Mouse (Mus musculus): ENCODE measurements around the gene Furin. TPM values are rescaled to one million over a fixed set of nuclear protein-coding genes. Genes with fewer than 3 reads are reported as not detected.

Furin gene
- total and polyA plus RNA-seq, 3 experiments, result 21.3 to 30.4 (median 25.1) TPM

GRCm38 (mm10) chr7:80373850-80374249, 31.4 kb downstream of the Furin start:
- Histone ChIP-seq H3K36me3 (replicated peaks) (peaks cover 10% of the 10 kb centered on the region), H3K9me3 (replicated peaks) (no peaks in the 10 kb centered on the region), H3K4me1 (ENCODE audit: insufficient read depth, low read depth, low read length) (peaks cover 88% of the 10 kb centered on the region), H3K4me3 (ENCODE audit: low read depth, low read length) (no peak overlapping the region), H3K27me3 (ENCODE audit: insufficient read depth, low read length) (peaks cover 2% of the 10 kb centered on the region; the same call in 1 of the 2 replicates)
- no peak for ATAC-seq (ENCODE audit: extremely low read depth, insufficient number of reproducible peaks, low FRiP score, poor library complexity, severe bottlenecking)
- TF ChIP-seq TAL1 (conservative IDR thresholded peaks at IDR 0.05; ENCODE audit: low read depth, low read length), result no peak
- no peak for TF ChIP-seq GATA1 (IDR thresholded peaks at IDR 0.05; ENCODE audit: borderline replicate concordance, low read length)
- TF ChIP-seq POLR2AphosphoS5 (IDR thresholded peaks at IDR 0.05; ENCODE audit: insufficient replicate concordance, low read depth, low read length), result no peak
- TF ChIP-seq CTCF (IDR thresholded peaks at IDR 0.05; ENCODE audit: low read depth, low read length), result no peak
- TF ChIP-seq GATA2 (IDR thresholded peaks at IDR 0.05; ENCODE audit: borderline replicate concordance, low read depth, low read length), result no peak
- DNase-seq (ENCODE audit: low spot score), result no peak

DNA sequence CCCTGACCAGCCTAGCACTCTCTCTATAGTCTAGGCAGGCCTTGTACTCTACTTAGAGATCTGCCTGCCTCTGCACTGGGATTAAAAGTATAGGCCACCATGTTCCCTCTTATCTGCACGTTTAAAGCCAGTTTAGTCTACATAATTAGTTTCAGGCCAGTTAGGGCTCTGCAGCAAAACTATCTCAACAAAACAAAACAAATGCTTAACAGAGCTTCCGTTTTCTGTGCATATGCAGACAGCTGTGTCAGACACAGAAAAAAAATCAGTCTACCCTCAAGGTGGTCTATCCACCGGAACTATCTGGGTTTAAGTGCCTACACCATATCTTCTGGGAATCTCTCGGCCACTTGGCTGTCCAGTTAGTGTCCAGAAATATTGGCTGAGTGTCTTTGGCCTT, 31.9 kb downstream of the Furin start:
- Histone ChIP-seq H3K9me3 (replicated peaks) (no peaks in the 10 kb centered on the region), H3K27me3 (ENCODE audit: insufficient read depth, low read length) (no peaks in the 10 kb centered on the region; the same call in 1 of the 2 replicates), H3K4me1 (ENCODE audit: insufficient read depth, low read depth, low read length) (peaks cover 92% of the 10 kb centered on the region), H3K36me3 (replicated peaks) (peaks cover 14% of the 10 kb centered on the region), H3K4me3 (ENCODE audit: low read depth, low read length) (no peak overlapping the region)
- no peak for ATAC-seq (ENCODE audit: extremely low read depth, insufficient number of reproducible peaks, low FRiP score, poor library complexity, severe bottlenecking)
- TF ChIP-seq TAL1 (conservative IDR thresholded peaks at IDR 0.05; ENCODE audit: low read depth, low read length) (no peak), CTCF (IDR thresholded peaks at IDR 0.05; ENCODE audit: low read depth, low read length) (no peak), POLR2AphosphoS5 (IDR thresholded peaks at IDR 0.05; ENCODE audit: insufficient replicate concordance, low read depth, low read length) (no peak), GATA1 (IDR thresholded peaks at IDR 0.05; ENCODE audit: borderline replicate concordance, low read length) (no peak), GATA2 (IDR thresholded peaks at IDR 0.05; ENCODE audit: borderline replicate concordance, low read depth, low read length) (no peak)
- no peak for DNase-seq (ENCODE audit: low spot score)

GRCm38 (mm10) chr7:80372667-80373066, 32.6 kb downstream of the Furin start:
- Histone ChIP-seq H3K4me1 (ENCODE audit: insufficient read depth, low read depth, low read length) (peaks cover 89% of the 10 kb centered on the region), H3K27me3 (ENCODE audit: insufficient read depth, low read length) (no peaks in the 10 kb centered on the region; the same call in 1 of the 2 replicates), H3K36me3 (replicated peaks) (peaks cover 21% of the 10 kb centered on the region), H3K4me3 (ENCODE audit: low read depth, low read length) (no peak overlapping the region), H3K9me3 (replicated peaks) (no peaks in the 10 kb centered on the region)
- DNase-seq (ENCODE audit: low spot score) (no peak), ATAC-seq (ENCODE audit: extremely low read depth, insufficient number of reproducible peaks, low FRiP score, poor library complexity, severe bottlenecking) (no peak)
- no peak for TF ChIP-seq CTCF (IDR thresholded peaks at IDR 0.05; ENCODE audit: low read depth, low read length)
- TF ChIP-seq TAL1 (conservative IDR thresholded peaks at IDR 0.05; ENCODE audit: low read depth, low read length), result no peak

DNA sequence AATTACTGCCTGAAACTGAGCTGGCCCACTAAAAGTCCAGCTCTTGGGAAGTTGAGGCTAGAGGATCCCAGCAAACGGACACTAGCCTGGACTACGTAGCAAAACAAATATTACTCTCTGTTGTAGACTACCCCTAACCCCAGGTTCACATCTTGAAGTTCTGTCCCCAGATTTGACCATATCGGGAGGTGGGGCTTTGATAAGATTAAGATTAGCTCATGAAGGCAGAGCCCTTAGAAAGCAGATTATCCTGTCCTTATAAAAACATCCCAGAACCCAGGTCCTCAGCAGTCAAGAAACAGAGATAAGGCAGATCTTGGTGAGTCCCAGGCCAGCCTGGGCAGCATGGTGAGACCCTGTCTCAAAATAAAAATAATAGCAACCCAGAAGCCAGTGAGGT, 33.1 kb downstream of the Furin start:
- peaks cover 84% of the 10 kb centered on the region for H3K4me1 ChIP-seq (ENCODE audit: insufficient read depth, low read depth, low read length)
- ATAC-seq (ENCODE audit: extremely low read depth, insufficient number of reproducible peaks, low FRiP score, poor library complexity, severe bottlenecking) (no peak), DNase-seq (ENCODE audit: low spot score) (no peak)
- H3K27me3 ChIP-seq (ENCODE audit: insufficient read depth, low read length), result no peaks in the 10 kb centered on the region; the same call in 1 of the 2 replicates
- TF ChIP-seq GATA2 (IDR thresholded peaks at IDR 0.05; ENCODE audit: borderline replicate concordance, low read depth, low read length) (no peak), CTCF (IDR thresholded peaks at IDR 0.05; ENCODE audit: low read depth, low read length) (no peak), POLR2AphosphoS5 (IDR thresholded peaks at IDR 0.05; ENCODE audit: insufficient replicate concordance, low read depth, low read length) (no peak), TAL1 (conservative IDR thresholded peaks at IDR 0.05; ENCODE audit: low read depth, low read length) (no peak), GATA1 (IDR thresholded peaks at IDR 0.05; ENCODE audit: borderline replicate concordance, low read length) (no peak)
- no peaks in the 10 kb centered on the region for H3K9me3 ChIP-seq (replicated peaks)
- H3K4me3 ChIP-seq (ENCODE audit: low read depth, low read length), result no peak overlapping the region
- peaks cover 26% of the 10 kb centered on the region for H3K36me3 ChIP-seq (replicated peaks)

DNA sequence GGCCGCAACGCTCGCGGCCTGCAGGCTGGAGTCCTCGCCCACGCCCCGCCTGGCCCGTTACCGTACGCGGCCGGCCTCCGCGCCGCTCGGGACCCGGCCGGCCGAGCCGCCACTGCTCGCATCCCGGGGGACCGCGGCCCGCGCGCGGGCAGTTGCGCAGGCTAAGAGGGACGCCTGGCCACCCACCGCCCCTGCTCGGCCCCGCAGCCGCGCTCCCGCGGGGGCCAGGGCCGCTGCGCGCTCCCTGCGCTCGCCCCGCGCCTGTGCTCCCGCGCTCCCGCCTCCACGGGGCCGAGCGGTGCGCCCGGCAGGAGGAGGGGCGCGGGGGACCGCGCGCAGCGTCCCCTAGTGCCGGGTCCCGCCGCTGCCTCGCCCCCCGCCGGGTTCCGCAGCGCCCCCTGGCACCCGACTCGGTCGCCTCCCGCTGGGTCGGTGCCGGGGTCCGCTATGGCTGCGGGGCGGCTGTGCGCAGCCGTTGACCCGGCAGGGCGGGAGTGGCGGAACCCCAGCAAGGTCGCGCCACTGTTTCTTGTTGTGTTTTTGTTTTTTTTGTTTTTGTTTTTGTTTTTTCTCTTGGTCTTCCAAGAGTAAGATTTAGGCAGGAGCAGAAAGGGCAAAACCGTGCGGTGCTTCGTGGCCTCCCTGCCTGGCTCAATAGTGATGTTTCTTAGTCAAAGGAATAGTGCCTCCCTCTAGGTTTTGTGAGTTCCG, 34.0 kb downstream of the Furin start, which contains the start of gene Man2a2:
Gene Man2a2 (minus strand): TSS at position 335 of the 711 bp plus-strand sequence.
- Histone ChIP-seq H3K36me3 (replicated peaks) (peaks cover 36% of the 10 kb centered on the region), H3K4me3 (ENCODE audit: low read depth, low read length) (peak within 1 kb of the TSS; percentile 82), H3K4me1 (ENCODE audit: insufficient read depth, low read depth, low read length) (peaks cover 74% of the 10 kb centered on the region), H3K9me3 (replicated peaks) (no peaks in the 10 kb centered on the region), H3K27me3 (ENCODE audit: insufficient read depth, low read length) (no peaks in the 10 kb centered on the region; the same call in 1 of the 2 replicates)
- DNase-seq (ENCODE audit: low spot score) (peak; percentile 81), ATAC-seq (ENCODE audit: extremely low read depth, insufficient number of reproducible peaks, low FRiP score, poor library complexity, severe bottlenecking) (no peak)
- TF ChIP-seq CTCF (IDR thresholded peaks at IDR 0.05; ENCODE audit: low read depth, low read length) (peak; percentile 58; the same call in 1 of the 2 replicates), TAL1 (conservative IDR thresholded peaks at IDR 0.05; ENCODE audit: low read depth, low read length) (no peak)

DNA sequence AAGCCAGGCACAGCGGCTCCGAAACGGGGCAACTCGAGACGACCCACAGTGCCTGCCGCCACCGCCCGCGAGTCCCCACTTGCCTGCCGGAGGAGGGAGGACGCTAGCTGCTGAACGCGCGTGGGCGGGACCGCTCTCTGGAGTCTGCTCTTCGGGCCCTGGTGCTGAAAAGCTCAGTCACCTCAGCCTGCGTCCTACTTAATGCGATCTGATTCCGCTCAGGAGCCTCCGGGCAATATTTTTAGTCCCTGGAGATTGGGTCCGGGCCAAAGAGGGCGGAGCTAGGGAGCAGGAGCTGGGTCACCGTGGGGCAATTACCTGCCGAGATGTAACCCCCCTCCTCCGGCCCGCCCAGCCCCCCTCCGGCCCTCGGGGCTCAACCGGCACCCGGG, 34.6 kb downstream of the Furin start:
- DNase-seq (ENCODE audit: low spot score) (peak; percentile 74), ATAC-seq (ENCODE audit: extremely low read depth, insufficient number of reproducible peaks, low FRiP score, poor library complexity, severe bottlenecking) (no peak)
- Histone ChIP-seq H3K36me3 (replicated peaks) (peaks cover 42% of the 10 kb centered on the region), H3K27me3 (ENCODE audit: insufficient read depth, low read length) (no peaks in the 10 kb centered on the region; the same call in 1 of the 2 replicates), H3K4me1 (ENCODE audit: insufficient read depth, low read depth, low read length) (peaks cover 69% of the 10 kb centered on the region), H3K4me3 (ENCODE audit: low read depth, low read length) (peak overlapping the region; percentile 82), H3K9me3 (replicated peaks) (no peaks in the 10 kb centered on the region)
- TF ChIP-seq GATA1 (IDR thresholded peaks at IDR 0.05; ENCODE audit: borderline replicate concordance, low read length) (no peak), POLR2AphosphoS5 (IDR thresholded peaks at IDR 0.05; ENCODE audit: insufficient replicate concordance, low read depth, low read length) (no peak), TAL1 (conservative IDR thresholded peaks at IDR 0.05; ENCODE audit: low read depth, low read length) (no peak), GATA2 (IDR thresholded peaks at IDR 0.05; ENCODE audit: borderline replicate concordance, low read depth, low read length) (no peak)
